Mouse (Mus musculus): ENCODE data around the gene Sf3b1.

DNA sequence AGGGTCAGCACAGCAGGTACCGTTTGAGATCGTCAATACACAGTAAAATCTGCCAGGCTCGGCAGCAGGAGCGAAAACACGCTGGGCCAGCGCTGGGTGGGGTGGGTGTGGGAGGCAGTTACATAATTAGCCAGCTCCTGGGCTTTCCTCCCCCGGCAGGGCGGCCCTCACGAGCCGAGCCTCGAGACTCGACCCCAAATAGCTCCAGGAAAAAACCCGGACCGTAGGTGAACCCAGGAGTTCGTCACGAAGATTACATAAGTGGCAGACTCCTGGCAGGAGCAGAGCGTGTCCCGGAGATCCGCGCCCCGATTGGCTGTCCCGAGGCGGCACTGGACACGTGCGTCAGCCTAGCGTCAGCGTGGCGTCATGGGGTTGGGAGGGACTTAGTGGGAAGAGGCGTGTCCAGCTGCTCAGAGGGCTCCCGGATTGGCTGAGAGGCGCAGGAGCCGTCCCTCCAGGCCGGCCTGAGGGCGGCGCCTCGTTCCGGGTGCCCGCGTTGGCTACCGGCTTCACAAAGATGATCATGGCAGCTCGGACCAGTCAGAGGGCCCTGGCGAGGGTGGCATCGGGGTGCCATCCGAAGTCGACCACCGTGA, 25.2 kb upstream of the Sf3b1 start, which contains the start of gene Coq10b:
- no peak for TF ChIP-seq CHD2 (IDR thresholded peaks at IDR 0.05; ENCODE audit: low read depth, low read length)
- no peak for TF ChIP-seq ZNF384 (IDR thresholded peaks at IDR 0.05; ENCODE audit: low read depth, low read length)
- TF ChIP-seq ZC3H11A (IDR thresholded peaks at IDR 0.05; ENCODE audit: borderline replicate concordance, low read depth, low read length) = no peak

Data from ES-E14 (cell line).